Mouse (Mus musculus): ENCODE measurements around the gene Amot.

DNA sequence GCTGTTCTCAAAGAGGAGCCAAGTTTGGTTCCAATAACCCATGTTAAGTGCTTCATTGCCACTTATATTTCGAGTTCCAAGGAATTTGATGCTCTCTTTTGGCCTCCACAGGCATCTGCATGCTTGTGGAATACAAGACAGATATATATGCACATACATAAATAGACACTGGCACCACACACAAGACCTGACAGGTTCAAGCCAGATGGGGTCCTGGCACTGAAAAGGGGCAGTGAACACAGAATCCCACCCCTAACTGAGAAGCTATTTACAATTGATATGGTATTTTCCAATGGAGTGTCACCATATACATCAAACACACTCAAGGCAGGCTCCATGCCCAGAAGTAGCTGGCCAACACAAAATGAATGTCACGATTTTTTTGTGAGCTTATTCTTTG lies 81.0 kb downstream of the Amot start:
- TF ChIP-seq POLR2A (IDR thresholded peaks at IDR 0.05; ENCODE audit: low read depth, low read length) (no peak), JUND (conservative IDR thresholded peaks at IDR 0.05; ENCODE audit: low read depth, low read length) (no peak)
